Mouse (Mus musculus) heart, postnatal 0 days (tissue): Measurements from ENCODE around the gene Olfr794.

Source experiments
- CTCF ChIP-seq: IDR thresholded peaks from 2 replicates; pipeline ENCODE4 v1.5.1; 2016; ENCODE audit warnings: antibody characterized with exemption, control low read depth, low read depth
- EP300 ChIP-seq: IDR thresholded peaks from 2 replicates; pipeline ENCODE4 v1.6.1; 2016; ENCODE audit warnings: antibody characterized with exemption, low read depth

- no peak for TF ChIP-seq CTCF
- TF ChIP-seq EP300 = no peak
Measured at GRCm38 (mm10) chr10:129521492-129521891, 46.0 kb upstream of the Olfr794 start, which contains the start of gene Olfr791.
